Mouse (Mus musculus) neutrophil, adult 5-6 weeks (primary cell): ENCODE measurements at regions not wholly inside any gene's neighbourhood (a gene's known extent, or its start where the extent isn't known, plus 50 kb on each side); places are given as distances from the start of the nearest gene placed in this dataset.

Source experiments
- ATAC-seq: fragments of 151-379, 151-347 bp; 2 replicates; pipeline ENCODE4 v1.8.0; 2017; ENCODE audit warnings: mild to moderate bottlenecking, moderate TSS enrichment; ENCODE audit not compliant: insufficient number of reproducible peaks, poor library complexity, low FRiP score, severe bottlenecking; ENCODE audit errors: extremely low read depth

- no peak for ATAC-seq
Observed at GRCm38 (mm10) chr2:75491789-75492500, 167.1 kb upstream of the Hnrnpa3 start.

- ATAC-seq: no peak
Observed at GRCm38 (mm10) chr2:75492501-75492898, 166.6 kb upstream of the Hnrnpa3 start.

GRCm38 (mm10) chr2:75496606-75497240 is 162.3 kb upstream of the Hnrnpa3 start:
- no peak for ATAC-seq

- no peak for ATAC-seq
Observed at GRCm38 (mm10) chr2:75510223-75510622, 148.8 kb upstream of the Hnrnpa3 start.

- ATAC-seq: no peak
Observed at GRCm38 (mm10) chr2:75512422-75513170, 146.5 kb upstream of the Hnrnpa3 start.

- no peak for ATAC-seq
Observed at GRCm38 (mm10) chr2:75514171-75514570, 144.9 kb upstream of the Hnrnpa3 start.

- ATAC-seq: no peak
Observed at GRCm38 (mm10) chr2:75516223-75516622, 142.8 kb upstream of the Hnrnpa3 start.

- no peak for ATAC-seq
Observed at GRCm38 (mm10) chr2:75517096-75517495, 142.0 kb upstream of the Hnrnpa3 start.

GRCm38 (mm10) chr2:75518607-75519006 is 140.5 kb upstream of the Hnrnpa3 start:
- no peak for ATAC-seq

GRCm38 (mm10) chr2:75525562-75525961 is 133.5 kb upstream of the Hnrnpa3 start:
- no peak for ATAC-seq

GRCm38 (mm10) chr2:75528706-75529105 is 130.4 kb upstream of the Hnrnpa3 start:
- ATAC-seq: no peak

GRCm38 (mm10) chr2:75538114-75538513 is 120.9 kb upstream of the Hnrnpa3 start:
- no peak for ATAC-seq

GRCm38 (mm10) chr2:75539726-75540125 is 119.3 kb upstream of the Hnrnpa3 start:
- no peak for ATAC-seq

GRCm38 (mm10) chr2:75542331-75542730 is 116.7 kb upstream of the Hnrnpa3 start:
- ATAC-seq: no peak

GRCm38 (mm10) chr2:75542781-75543180 is 116.3 kb upstream of the Hnrnpa3 start:
- ATAC-seq: no peak

GRCm38 (mm10) chr2:75545971-75546370 is 113.1 kb upstream of the Hnrnpa3 start:
- ATAC-seq: no peak

- no peak for ATAC-seq
Observed at GRCm38 (mm10) chr2:75555676-75556075, 103.4 kb upstream of the Hnrnpa3 start.

- ATAC-seq: no peak
Observed at GRCm38 (mm10) chr2:75556744-75557143, 102.3 kb upstream of the Hnrnpa3 start.

- ATAC-seq: no peak
Observed at GRCm38 (mm10) chr2:75557392-75557791, 101.7 kb upstream of the Hnrnpa3 start.

GRCm38 (mm10) chr2:75559920-75560319 is 99.1 kb upstream of the Hnrnpa3 start:
- ATAC-seq: no peak
